Mouse (Mus musculus) liver, postnatal 0 days (tissue): ENCODE data around the gene Ocel1. TPM values are rescaled to one million over a fixed set of nuclear protein-coding genes. Genes with fewer than 3 reads are reported as not detected.

ENCODE experiments used
- ATAC-seq: fragments of 200-750 bp; cut with Nextera tagmentation; 2 replicates; pipeline ENCODE4 v1.8.0; 2017; ENCODE audit warnings: mild to moderate bottlenecking, moderate library complexity
- DNase-seq: peaks from one replicate; pipeline ENCODE4 v3.0.0-alpha.2; 2016
- H3K27ac ChIP-seq: fragments of 300-500 bp; sonication (generic); 2 replicates; pipeline ENCODE4 v1.5.1; 2014; ENCODE audit warnings: antibody characterized with exemption, moderate library complexity, mild to moderate bottlenecking, low read depth
- H3K27me3 ChIP-seq: fragments of 300-500 bp; sonication (generic); 2 replicates; pipeline ENCODE4 v1.6.1; 2014; ENCODE audit warnings: low read length, control low read depth, mixed read lengths; ENCODE audit not compliant: insufficient read depth
- H3K36me3 ChIP-seq: fragments of 300-500 bp; sonication (generic); replicated peaks from 2 replicates; pipeline ENCODE4 v1.6.1; 2014; ENCODE audit warnings: mild to moderate bottlenecking, control low read depth, low read length, moderate library complexity, mixed read lengths; ENCODE audit not compliant: insufficient read depth
- H3K4me1 ChIP-seq: fragments of 300-500 bp; sonication (generic); 2 replicates; pipeline ENCODE4 v1.6.1; 2014; ENCODE audit warnings: antibody characterized with exemption, mild to moderate bottlenecking, control low read depth; ENCODE audit not compliant: insufficient read depth
- H3K4me2 ChIP-seq: fragments of 300-500 bp; sonication (generic); 2 replicates; pipeline ENCODE4 v1.6.1; 2014; ENCODE audit warnings: low read depth, mild to moderate bottlenecking, low read length, moderate library complexity, mixed read lengths
- H3K4me3 ChIP-seq: fragments of 300-500 bp; sonication (generic); 2 replicates; pipeline ENCODE4 v1.5.1; 2014; ENCODE audit warnings: low read depth, low read length
- H3K9ac ChIP-seq: fragments of 300-500 bp; sonication (generic); replicated peaks from 2 replicates; pipeline ENCODE4 v1.6.1; 2014; ENCODE audit warnings: mild to moderate bottlenecking, moderate library complexity
- H3K9me3 ChIP-seq: fragments of 300-500 bp; sonication (generic); 2 replicates; pipeline ENCODE4 v1.6.1; 2016; ENCODE audit warnings: mild to moderate bottlenecking, control low read depth, low read length, mixed read lengths
- CTCF ChIP-seq: sonication (generic); IDR thresholded peaks from 2 replicates; pipeline ENCODE4 v1.5.1; 2016; ENCODE audit warnings: antibody characterized with exemption, low read depth
- EP300 ChIP-seq: IDR thresholded peaks from 2 replicates; pipeline ENCODE4 v1.6.1; 2016; ENCODE audit warnings: antibody characterized with exemption, low read depth, mild to moderate bottlenecking
- WGBS: fragments of 180-500 bp; shearing (Covaris S2); extraction: QIAGEN DNeasy Blood & Tissue Kit; methylation state at CpG from one replicate; pipeline ENCODE4 v1.1.7; 2014; ENCODE audit not compliant: insufficient replicate concordance; 5-methylcytosine and 5-hydroxymethylcytosine counted together
- polyA plus RNA-seq: library from polyadenylated mRNA; unstranded; fragments of >200 nt; fragmentation: Nextera tagmentation; extraction: Ambion mirVana; gene quantifications from 2 replicates; pipeline ENCODE4 v1.2.1, GENCODE M21; 2015

The Ocel1 gene
- polyA plus RNA-seq, 1 experiment from 2014 or later = 5.3 TPM

GRCm38 (mm10) chr8:71383396-71383795, 12.3 kb downstream of the Ocel1 start:
- ATAC-seq (peak; percentile 22), DNase-seq (peak; percentile 59)
- H3K9me3 ChIP-seq = no peaks in the 10 kb centered on the region
- H3K4me3 ChIP-seq = no peak overlapping the region
- peaks cover 24% of the 10 kb centered on the region for H3K4me1 ChIP-seq
- peak overlapping the region; percentile 96 for H3K27ac ChIP-seq
- TF ChIP-seq CTCF (no peak), EP300 (peak; percentile 31; the same call in 1 of the 2 replicates)
- peak overlapping the region; percentile 92 for H3K4me2 ChIP-seq
- 44% methylated on average over 12 of the region's 12 CpGs for WGBS
- H3K27me3 ChIP-seq = peaks cover 16% of the 10 kb centered on the region
- H3K36me3 ChIP-seq = no peaks in the 10 kb centered on the region
- peak overlapping the region; percentile 46 for H3K9ac ChIP-seq

GRCm38 (mm10) chr8:71383860-71384259, 12.8 kb downstream of the Ocel1 start:
- no peaks in the 10 kb centered on the region for H3K36me3 ChIP-seq
- H3K4me3 ChIP-seq = no peak overlapping the region
- H3K27ac ChIP-seq = peak overlapping the region; percentile 96
- ATAC-seq (peak; percentile 22), DNase-seq (no peak)
- no peaks in the 10 kb centered on the region for H3K9me3 ChIP-seq
- no peak for TF ChIP-seq EP300
- TF ChIP-seq CTCF = no peak
- WGBS = 48% methylated on average over 3 of the region's 3 CpGs
- peak overlapping the region; percentile 92; the same call in 1 of the 2 replicates for H3K4me2 ChIP-seq
- peaks cover 22% of the 10 kb centered on the region for H3K4me1 ChIP-seq
- H3K9ac ChIP-seq = peak overlapping the region; percentile 46; the same call in 1 of the 2 replicates
- peaks cover 16% of the 10 kb centered on the region for H3K27me3 ChIP-seq

GRCm38 (mm10) chr8:71385212-71385835, 14.2 kb downstream of the Ocel1 start:
- Histone ChIP-seq H3K9ac (no peak overlapping the region), H3K27me3 (peaks cover 12% of the 10 kb centered on the region), H3K4me3 (no peak overlapping the region), H3K27ac (no peak overlapping the region), H3K4me1 (peaks cover 15% of the 10 kb centered on the region), H3K4me2 (no peak overlapping the region), H3K9me3 (no peaks in the 10 kb centered on the region), H3K36me3 (no peaks in the 10 kb centered on the region)
- TF ChIP-seq CTCF = no peak; the same call in 1 of the 2 replicates
- no peak for TF ChIP-seq EP300
- DNase-seq (no peak), ATAC-seq (no peak)
- 78% methylated on average over 12 of the region's 12 CpGs for WGBS

GRCm38 (mm10) chr8:71388267-71388666, 17.2 kb downstream of the Ocel1 start:
- WGBS = 30% methylated on average over 1 of the region's 1 CpGs
- Histone ChIP-seq H3K4me3 (no peak overlapping the region), H3K4me1 (peaks cover 9% of the 10 kb centered on the region), H3K36me3 (no peaks in the 10 kb centered on the region), H3K9ac (no peak overlapping the region), H3K27me3 (no peaks in the 10 kb centered on the region), H3K4me2 (no peak overlapping the region), H3K9me3 (no peaks in the 10 kb centered on the region), H3K27ac (no peak overlapping the region)
- ATAC-seq = no peak
- TF ChIP-seq CTCF (no peak), EP300 (no peak)
- no peak for DNase-seq

GRCm38 (mm10) chr8:71391696-71392095, 20.6 kb downstream of the Ocel1 start:
- Histone ChIP-seq H3K4me1 (peaks cover 8% of the 10 kb centered on the region), H3K36me3 (no peaks in the 10 kb centered on the region), H3K4me3 (no peak overlapping the region), H3K27ac (no peak overlapping the region), H3K27me3 (no peaks in the 10 kb centered on the region), H3K9ac (no peak overlapping the region), H3K4me2 (no peak overlapping the region), H3K9me3 (no peaks in the 10 kb centered on the region)
- TF ChIP-seq EP300 (no peak), CTCF (no peak)
- WGBS = 91% methylated on average over 2 of the region's 2 CpGs
- DNase-seq (no peak), ATAC-seq (no peak)

- no peak overlapping the region for H3K27ac ChIP-seq
- H3K9ac ChIP-seq = no peak overlapping the region
- 71% methylated on average over 5 of the region's 5 CpGs for WGBS
- peaks cover 11% of the 10 kb centered on the region for H3K4me1 ChIP-seq
- H3K4me2 ChIP-seq = no peak overlapping the region
- no peak for DNase-seq
- no peaks in the 10 kb centered on the region for H3K36me3 ChIP-seq
- H3K4me3 ChIP-seq = no peak overlapping the region
- TF ChIP-seq EP300 (no peak), CTCF (no peak)
- ATAC-seq = no peak
- no peaks in the 10 kb centered on the region for H3K27me3 ChIP-seq
- no peaks in the 10 kb centered on the region for H3K9me3 ChIP-seq
Observed at GRCm38 (mm10) chr8:71392391-71392790, 21.3 kb downstream of the Ocel1 start.
